Mouse (Mus musculus) limb, embryonic 11.5 days (tissue): ENCODE measurements around the gene Poln. TPM values are rescaled to one million over a fixed set of nuclear protein-coding genes. Genes with fewer than 3 reads are reported as not detected.

Source experiments
- ATAC-seq: fragments of 200-750 bp; cut with Nextera tagmentation; 2 replicates; pipeline ENCODE4 v1.8.0; 2017; ENCODE audit warnings: low read depth; ENCODE audit not compliant: insufficient number of reproducible peaks, low FRiP score, low TSS enrichment
- DNase-seq: peaks from one replicate; pipeline ENCODE4 v3.0.0-alpha.2; 2015; ENCODE audit warnings: low spot score
- H3K27ac ChIP-seq: fragments of 300-500 bp; sonication (generic); replicated peaks from 2 replicates; pipeline ENCODE4 v1.5.1; 2014; ENCODE audit warnings: low read depth, mild to moderate bottlenecking, low read length
- H3K27me3 ChIP-seq: fragments of 300-500 bp; sonication (generic); 2 replicates; pipeline ENCODE4 v1.6.1; 2014; ENCODE audit warnings: mild to moderate bottlenecking, low read length, mixed read lengths; ENCODE audit not compliant: control insufficient read depth, insufficient read depth
- H3K36me3 ChIP-seq: fragments of 300-500 bp; sonication (generic); 2 replicates; pipeline ENCODE4 v1.6.1; 2014; ENCODE audit warnings: mild to moderate bottlenecking, low read length, moderate library complexity, mixed read lengths; ENCODE audit not compliant: control insufficient read depth, insufficient read depth
- H3K4me1 ChIP-seq: fragments of 300-500 bp; sonication (generic); 2 replicates; pipeline ENCODE4 v1.6.1; 2014; ENCODE audit warnings: low read length, mixed read lengths; ENCODE audit not compliant: control insufficient read depth, insufficient read depth
- H3K4me2 ChIP-seq: fragments of 300-500 bp; sonication (generic); 2 replicates; pipeline ENCODE4 v1.6.1; 2014; ENCODE audit warnings: low read depth, mild to moderate bottlenecking, moderate library complexity; ENCODE audit not compliant: severe bottlenecking
- H3K4me3 ChIP-seq: fragments of 300-500 bp; sonication (generic); 2 replicates; pipeline ENCODE4 v1.5.1; 2014; ENCODE audit warnings: low read depth, low read length
- H3K9ac ChIP-seq: fragments of 300-500 bp; sonication (generic); 2 replicates; pipeline ENCODE4 v1.6.1; 2014; ENCODE audit warnings: mild to moderate bottlenecking, low read length
- H3K9me3 ChIP-seq: fragments of 300-500 bp; sonication (generic); 2 replicates; pipeline ENCODE4 v1.6.1; 2016; ENCODE audit warnings: low read length; ENCODE audit not compliant: control insufficient read depth
- WGBS: fragments of 180-500 bp; shearing (Covaris S2); extraction: QIAGEN DNeasy Blood & Tissue Kit; methylation state at CpG from one replicate; pipeline ENCODE4 v1.1.7; 2014; 5-methylcytosine and 5-hydroxymethylcytosine counted together
- polyA plus RNA-seq: library from polyadenylated mRNA; unstranded; fragments of >200 nt; fragmentation: Nextera tagmentation; extraction: Ambion mirVana; gene quantifications from 2 replicates; pipeline ENCODE4 v1.2.1, GENCODE M21; 2014

Poln gene
- polyA plus RNA-seq, 1 experiment from 2014 or later = 0.81 TPM

- Histone ChIP-seq H3K36me3 (peaks cover 7% of the 10 kb centered on the region), H3K4me1 (no peaks in the 10 kb centered on the region), H3K27ac (no peak overlapping the region), H3K4me2 (no peak overlapping the region), H3K9me3 (no peaks in the 10 kb centered on the region), H3K4me3 (no peak overlapping the region), H3K9ac (no peak overlapping the region), H3K27me3 (no peaks in the 10 kb centered on the region)
- no peak for ATAC-seq
- peak; percentile 7 for DNase-seq
- WGBS = 73% methylated on average over 5 of the region's 5 CpGs
These were observed 5.5 kb upstream of the Poln start for GRCm38 (mm10) chr5:34174550-34175402.

GRCm38 (mm10) chr5:34174021-34174420 is 4.8 kb upstream of the Poln start:
- WGBS = 76% methylated on average over 2 of the region's 2 CpGs

GRCm38 (mm10) chr5:34170726-34171125 is 1.5 kb upstream of the Poln start:
- Histone ChIP-seq H3K4me3 (no peak overlapping the region), H3K9me3 (no peaks in the 10 kb centered on the region), H3K27ac (no peak overlapping the region), H3K36me3 (no peaks in the 10 kb centered on the region), H3K4me2 (no peak overlapping the region), H3K27me3 (no peaks in the 10 kb centered on the region), H3K4me1 (peaks cover 4% of the 10 kb centered on the region; the same call in 1 of the 2 replicates), H3K9ac (no peak overlapping the region)
- ATAC-seq (no peak), DNase-seq (no peak)
- WGBS = 86% methylated on average over 4 of the region's 4 CpGs

More at GRCm38 (mm10) chr5:34174021-34174420, 4.8 kb upstream of the Poln start:
- ATAC-seq (no peak), DNase-seq (peak; percentile 17)
- Histone ChIP-seq H3K27me3 (no peaks in the 10 kb centered on the region), H3K9me3 (no peaks in the 10 kb centered on the region), H3K9ac (no peak overlapping the region), H3K27ac (no peak overlapping the region), H3K36me3 (peaks cover 7% of the 10 kb centered on the region), H3K4me1 (no peaks in the 10 kb centered on the region), H3K4me3 (no peak overlapping the region), H3K4me2 (no peak overlapping the region)

- 83% methylated on average over 3 of the region's 3 CpGs for WGBS
- H3K36me3 ChIP-seq = no peaks in the 10 kb centered on the region
- peak overlapping the region; percentile 83 for H3K27ac ChIP-seq
- 0 out of 2 replicates have a peak overlapping the region, but pooled peaks have one; percentile 64 for H3K4me3 ChIP-seq
- DNase-seq = no peak
- peak overlapping the region; percentile 39; the same call in 1 of the 2 replicates for H3K4me2 ChIP-seq
- peak overlapping the region; percentile 12; the same call in 1 of the 2 replicates for H3K9ac ChIP-seq
- H3K4me1 ChIP-seq = peaks cover 4% of the 10 kb centered on the region; the same call in 1 of the 2 replicates
- no peaks in the 10 kb centered on the region for H3K9me3 ChIP-seq
- H3K27me3 ChIP-seq = no peaks in the 10 kb centered on the region
- ATAC-seq = no peak
These were observed 706 bp upstream of the Poln start for GRCm38 (mm10) chr5:34169954-34170353.

- Histone ChIP-seq H3K4me3 (no peak overlapping the region), H3K4me2 (peak overlapping the region; percentile 20; the same call in 1 of the 2 replicates)
- ATAC-seq = no peak
These were observed 1.4 kb downstream of the Poln start for GRCm38 (mm10) chr5:34167857-34168256.

GRCm38 (mm10) chr5:34165793-34166192 is 3.5 kb downstream of the Poln start:
- 90% methylated on average over 4 of the region's 4 CpGs for WGBS
- H3K27ac ChIP-seq = no peak overlapping the region
- H3K27me3 ChIP-seq = no peaks in the 10 kb centered on the region
- no peaks in the 10 kb centered on the region for H3K9me3 ChIP-seq
- H3K4me2 ChIP-seq = no peak overlapping the region; the same call in 1 of the 2 replicates
- no peak for DNase-seq
- H3K4me3 ChIP-seq = no peak overlapping the region
- no peak overlapping the region for H3K9ac ChIP-seq
- H3K4me1 ChIP-seq = peaks cover 4% of the 10 kb centered on the region; the same call in 1 of the 2 replicates
- no peak for ATAC-seq
- H3K36me3 ChIP-seq = peaks cover 2% of the 10 kb centered on the region

More at GRCm38 (mm10) chr5:34167857-34168256, 1.4 kb downstream of the Poln start:
- Histone ChIP-seq H3K27me3 (no peaks in the 10 kb centered on the region), H3K9ac (no peak overlapping the region), H3K27ac (no peak overlapping the region), H3K9me3 (no peaks in the 10 kb centered on the region), H3K4me1 (peaks cover 4% of the 10 kb centered on the region; the same call in 1 of the 2 replicates), H3K36me3 (peaks cover 2% of the 10 kb centered on the region)
- 87% methylated on average over 4 of the region's 4 CpGs for whole genome bisulfite sequencing
- DNase-seq = no peak

GRCm38 (mm10) chr5:34148476-34148875 is 20.8 kb downstream of the Poln start:
- no peak overlapping the region for H3K4me3 ChIP-seq
- ATAC-seq (no peak), DNase-seq (no peak)
- no peaks in the 10 kb centered on the region for H3K4me1 ChIP-seq
- H3K27ac ChIP-seq = no peak overlapping the region
- no peak overlapping the region for H3K4me2 ChIP-seq
- no peak overlapping the region for H3K9ac ChIP-seq
- H3K36me3 ChIP-seq = no peaks in the 10 kb centered on the region
- no peaks in the 10 kb centered on the region for H3K9me3 ChIP-seq
- H3K27me3 ChIP-seq = no peaks in the 10 kb centered on the region

GRCm38 (mm10) chr5:34147554-34147953 is 21.7 kb downstream of the Poln start:
- ATAC-seq = no peak
- WGBS = 92% methylated on average over 3 of the region's 3 CpGs
- no peak overlapping the region for H3K4me3 ChIP-seq

More at GRCm38 (mm10) chr5:34147554-34147953, 21.7 kb downstream of the Poln start:
- Histone ChIP-seq H3K27me3 (no peaks in the 10 kb centered on the region), H3K4me1 (no peaks in the 10 kb centered on the region), H3K9me3 (no peaks in the 10 kb centered on the region), H3K36me3 (no peaks in the 10 kb centered on the region), H3K27ac (no peak overlapping the region), H3K4me2 (no peak overlapping the region), H3K9ac (no peak overlapping the region)
- DNase-seq = no peak
